Mouse (Mus musculus) C2C12 (cell line): ENCODE data around the gene Olfr193.
"Not testable (repeated sequence)": the region's sequence is repeated elsewhere in the genome, so short reads cannot be mapped to it uniquely, and the experiment has no call there.

Source experiments
- CEBPB ChIP-seq: IDR thresholded peaks from one replicate; pipeline ENCODE4 v1.6.1; 2011; ENCODE audit warnings: low read depth, mild to moderate bottlenecking, control low read depth, moderate library complexity
- CTCF ChIP-seq: IDR thresholded peaks from one replicate; pipeline ENCODE4 v1.5.1; 2011; ENCODE audit not compliant: control insufficient read depth, insufficient read depth, insufficient read length
- FOSL1 ChIP-seq: IDR thresholded peaks from one replicate; pipeline ENCODE4 v1.8.0; 2011; ENCODE audit warnings: mild to moderate bottlenecking, low read length; ENCODE audit not compliant: poor library complexity, insufficient read depth, severe bottlenecking
- MAX ChIP-seq: IDR thresholded peaks from one replicate; pipeline ENCODE4 v1.6.1; 2011; ENCODE audit warnings: mild to moderate bottlenecking, control low read depth
- MYOG ChIP-seq: IDR thresholded peaks from one replicate; pipeline ENCODE4 v1.6.1; 2011; ENCODE audit not compliant: control insufficient read depth, insufficient read length; ENCODE audit errors: extremely low read depth
- USF1 ChIP-seq: IDR thresholded peaks from one replicate; pipeline ENCODE4 v1.6.1; 2011; ENCODE audit warnings: low read depth, mild to moderate bottlenecking, control low read depth, moderate library complexity

DNA sequence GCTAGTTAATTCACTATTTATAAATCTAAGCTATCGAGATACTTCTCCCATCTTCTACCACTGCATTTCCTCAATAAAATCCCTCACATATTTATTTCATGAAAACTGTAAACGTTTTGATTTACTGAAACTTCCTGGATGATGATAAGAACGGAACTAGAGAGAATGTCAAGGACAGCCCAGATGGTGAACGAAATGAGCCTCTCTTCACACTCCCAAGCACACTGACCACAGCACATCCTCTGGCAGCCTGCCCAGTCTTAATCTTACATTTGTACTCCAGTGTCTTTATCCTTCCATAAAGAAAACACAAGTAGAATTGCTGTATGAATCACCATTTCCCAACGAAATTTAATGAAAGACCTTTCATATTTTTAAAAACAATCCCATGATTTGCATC, 3.2 kb downstream of the Olfr193 start:
- not testable (repeated sequence) for TF ChIP-seq CTCF, USF1, MAX, CEBPB, MYOG, FOSL1
